Mouse (Mus musculus) intestine, postnatal 0 days (tissue): ENCODE measurements around the gene Zhx3. TPM values are rescaled to one million over a fixed set of nuclear protein-coding genes. Genes with fewer than 3 reads are reported as not detected.

ENCODE experiments used
- ATAC-seq: fragments of 200-750 bp; cut with Nextera tagmentation; 2 replicates; pipeline ENCODE4 v1.8.0; 2017; ENCODE audit warnings: mild to moderate bottlenecking, moderate TSS enrichment, moderate library complexity
- H3K27ac ChIP-seq: fragments of 300-500 bp; sonication (generic); 2 replicates; pipeline ENCODE4 v1.5.1; 2014; ENCODE audit warnings: mild to moderate bottlenecking, low read depth, low read length, moderate library complexity
- H3K27me3 ChIP-seq: fragments of 300-500 bp; sonication (generic); replicated peaks from 2 replicates; pipeline ENCODE4 v1.6.1; 2014; ENCODE audit warnings: low read length, mixed read lengths; ENCODE audit not compliant: control insufficient read depth, insufficient read depth
- H3K36me3 ChIP-seq: fragments of 300-500 bp; sonication (generic); 2 replicates; pipeline ENCODE4 v1.6.1; 2014; ENCODE audit warnings: mild to moderate bottlenecking, moderate library complexity; ENCODE audit not compliant: control insufficient read depth, insufficient read depth
- H3K4me1 ChIP-seq: fragments of 300-500 bp; sonication (generic); replicated peaks from 2 replicates; pipeline ENCODE4 v1.6.1; 2014; ENCODE audit warnings: antibody characterized with exemption, low read length, mixed read lengths; ENCODE audit not compliant: control insufficient read depth, insufficient read depth
- H3K4me2 ChIP-seq: fragments of 300-500 bp; sonication (generic); replicated peaks from 2 replicates; pipeline ENCODE4 v1.6.1; 2014; ENCODE audit warnings: low read depth, mild to moderate bottlenecking, moderate library complexity
- H3K4me3 ChIP-seq: fragments of 300-500 bp; sonication (generic); 2 replicates; pipeline ENCODE4 v1.5.1; 2014; ENCODE audit warnings: low read depth, low read length
- H3K9ac ChIP-seq: fragments of 300-500 bp; sonication (generic); 2 replicates; pipeline ENCODE4 v1.6.1; 2014; ENCODE audit warnings: mild to moderate bottlenecking, low read depth, low read length
- H3K9me3 ChIP-seq: fragments of 300-500 bp; sonication (generic); 2 replicates; pipeline ENCODE4 v1.6.1; 2016; ENCODE audit warnings: mixed run types; ENCODE audit not compliant: control insufficient read depth
- CTCF ChIP-seq: sonication (generic); IDR thresholded peaks from 2 replicates; pipeline ENCODE4 v1.5.1; 2016; ENCODE audit warnings: low read depth, mild to moderate bottlenecking, control low read depth, antibody characterized with exemption, moderate library complexity
- WGBS: fragments of 180-500 bp; shearing (Covaris S2); extraction: QIAGEN DNeasy Blood & Tissue Kit; methylation state at CpG from one replicate; pipeline ENCODE4 v1.1.7; 2014; 5-methylcytosine and 5-hydroxymethylcytosine counted together
- polyA plus RNA-seq: library from polyadenylated mRNA; unstranded; fragments of >200 nt; fragmentation: Nextera tagmentation; extraction: Ambion mirVana; gene quantifications from 2 replicates; pipeline ENCODE4 v1.2.1, GENCODE M21; 2015

The Zhx3 gene
- polyA plus RNA-seq, 1 experiment from 2014 or later: 3.5 TPM

GRCm38 (mm10) chr2:160915821-160916610 is 43.2 kb upstream of the Zhx3 start:
- ATAC-seq: no peak
- no peaks in the 10 kb centered on the region for H3K4me1 ChIP-seq
- no peak overlapping the region for H3K27ac ChIP-seq
- no peak overlapping the region for H3K9ac ChIP-seq
- no peak overlapping the region for H3K4me2 ChIP-seq
- no peak overlapping the region for H3K4me3 ChIP-seq
- 65% methylated on average over 13 of the region's 13 CpGs for WGBS
- H3K9me3 ChIP-seq: no peaks in the 10 kb centered on the region
- no peaks in the 10 kb centered on the region for H3K36me3 ChIP-seq
- H3K27me3 ChIP-seq: peaks cover 14% of the 10 kb centered on the region
- no peak for TF ChIP-seq CTCF

- H3K27ac ChIP-seq: no peak overlapping the region
- H3K4me2 ChIP-seq: no peak overlapping the region
- no peak overlapping the region for H3K9ac ChIP-seq
- H3K27me3 ChIP-seq: peaks cover 16% of the 10 kb centered on the region
- no peak for TF ChIP-seq CTCF
- no peaks in the 10 kb centered on the region for H3K4me1 ChIP-seq
- WGBS: 66% methylated on average over 9 of the region's 9 CpGs
- no peaks in the 10 kb centered on the region for H3K36me3 ChIP-seq
- H3K9me3 ChIP-seq: no peaks in the 10 kb centered on the region
- ATAC-seq: no peak
- no peak overlapping the region for H3K4me3 ChIP-seq
Measured at GRCm38 (mm10) chr2:160914656-160915055, 41.9 kb upstream of the Zhx3 start.

GRCm38 (mm10) chr2:160912231-160912671 is 39.5 kb upstream of the Zhx3 start, which contains the start of gene Emilin3:
Gene Emilin3, minus strand, starts transcription at chr2:160912328.
- TF ChIP-seq CTCF: no peak
- Histone ChIP-seq H3K27ac (peak within 1 kb of the TSS; percentile 41; the same call in 1 of the 2 replicates), H3K4me1 (no peaks in the 10 kb centered on the region), H3K9ac (peak within 1 kb of the TSS; percentile 46; the same call in 1 of the 2 replicates), H3K9me3 (no peaks in the 10 kb centered on the region), H3K4me2 (peak within 1 kb of the TSS; percentile 78), H3K36me3 (no peaks in the 10 kb centered on the region), H3K27me3 (peaks cover 16% of the 10 kb centered on the region), H3K4me3 (peak within 1 kb of the TSS; percentile 46)
- 1% methylated on average over 37 of the region's 46 CpGs for WGBS
- ATAC-seq: no peak

- peak overlapping the region; percentile 78 for H3K4me2 ChIP-seq
- H3K27ac ChIP-seq: peak overlapping the region; percentile 41; the same call in 1 of the 2 replicates
- no peaks in the 10 kb centered on the region for H3K9me3 ChIP-seq
- no peaks in the 10 kb centered on the region for H3K4me1 ChIP-seq
- 1% methylated on average over 64 of the region's 64 CpGs for WGBS
- peaks cover 16% of the 10 kb centered on the region for H3K27me3 ChIP-seq
- no peak; the same call in 1 of the 2 replicates for ATAC-seq
- no peaks in the 10 kb centered on the region for H3K36me3 ChIP-seq
- peak overlapping the region; percentile 46; the same call in 1 of the 2 replicates for H3K9ac ChIP-seq
- no peak for TF ChIP-seq CTCF
- peak overlapping the region; percentile 46 for H3K4me3 ChIP-seq
Measured at GRCm38 (mm10) chr2:160911558-160912201, 38.9 kb upstream of the Zhx3 start.

GRCm38 (mm10) chr2:160910633-160911032 is 37.8 kb upstream of the Zhx3 start:
- ATAC-seq: no peak
- Histone ChIP-seq H3K4me2 (no peak overlapping the region), H3K4me1 (no peaks in the 10 kb centered on the region), H3K9me3 (no peaks in the 10 kb centered on the region), H3K27me3 (peaks cover 16% of the 10 kb centered on the region), H3K4me3 (no peak overlapping the region), H3K36me3 (no peaks in the 10 kb centered on the region; the same call in 1 of the 2 replicates), H3K27ac (no peak overlapping the region), H3K9ac (no peak overlapping the region)
- 71% methylated on average over 5 of the region's 5 CpGs for WGBS
- TF ChIP-seq CTCF: no peak

- Histone ChIP-seq H3K4me3 (no peak overlapping the region), H3K27me3 (peaks cover 16% of the 10 kb centered on the region), H3K4me1 (no peaks in the 10 kb centered on the region), H3K27ac (no peak overlapping the region), H3K36me3 (peaks cover 5% of the 10 kb centered on the region; the same call in 1 of the 2 replicates), H3K4me2 (no peak overlapping the region), H3K9ac (no peak overlapping the region), H3K9me3 (no peaks in the 10 kb centered on the region)
- no peak for ATAC-seq
- TF ChIP-seq CTCF: no peak
- WGBS: 59% methylated on average over 18 of the region's 18 CpGs
Measured at GRCm38 (mm10) chr2:160908607-160909006, 35.8 kb upstream of the Zhx3 start.
